ENCODE assay signal across 7 mouse cellular contexts in the genomic region with DNA sequence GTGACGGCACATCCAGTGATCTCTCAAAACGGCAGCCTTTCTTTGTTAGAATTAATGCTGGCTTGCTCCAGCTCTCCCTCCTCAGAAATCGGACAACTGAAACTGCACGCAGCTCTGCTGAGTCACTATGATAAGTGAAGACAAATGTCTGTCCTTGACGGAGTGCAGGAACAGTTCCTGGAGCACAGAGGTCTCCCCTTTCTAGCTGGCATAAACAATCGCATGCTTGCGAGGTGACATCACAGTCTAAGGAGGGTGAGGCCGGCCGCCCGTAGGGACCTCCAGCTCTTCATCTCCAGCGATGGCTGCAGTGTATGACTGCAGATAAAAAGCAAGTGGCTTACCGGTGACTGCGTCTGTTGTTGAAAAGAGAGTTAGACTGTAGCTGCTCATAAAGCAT. TPM values are rescaled to one million over a fixed set of nuclear protein-coding genes. Genes with fewer than 3 reads are reported as not detected.
DNase-seq lines count a peak whose midpoint lies in the region; ATAC-seq lines count a peak whose summit lies in the region.

No protein-coding gene starts in this region.

- H3K27me3 ChIP-seq in liver, embryonic 12.5 days (replicated peaks): no peaks in the 10 kb centered on the region
- H3K27me3 ChIP-seq in stomach, embryonic 16.5 days (ENCODE audit: control insufficient read depth, insufficient read depth, low read length): no peaks in the 10 kb centered on the region

- 51% methylated on average over 13 of the region's 13 CpGs for WGBS in liver, embryonic 12.5 days (ENCODE audit: insufficient replicate concordance)
- 20% methylated on average over 13 of the region's 13 CpGs for WGBS in stomach, embryonic 16.5 days

- H3K36me3 ChIP-seq in liver, embryonic 12.5 days: peaks cover 91% of the 10 kb centered on the region
- H3K36me3 ChIP-seq in stomach, embryonic 16.5 days (ENCODE audit: control insufficient read depth, insufficient read depth, low read length): peaks cover 39% of the 10 kb centered on the region

- H3K4me3 ChIP-seq in liver, embryonic 12.5 days: no peak overlapping the region
- H3K4me3 ChIP-seq in stomach, embryonic 16.5 days (replicated peaks; ENCODE audit: low read length): no peak overlapping the region

- 0 out of 2 replicates have a peak, but pooled peaks cover 4% of the 10 kb centered on the region for H3K9me3 ChIP-seq in liver, embryonic 12.5 days (replicated peaks)
- 0 out of 2 replicates have a peak, but pooled peaks cover 4% of the 10 kb centered on the region for H3K9me3 ChIP-seq in stomach, embryonic 16.5 days (replicated peaks; ENCODE audit: control insufficient read depth, low read length)

- intact Hi-C loops in left cerebral cortex, postnatal 14 days (cut with DNase I): no loop called here

- peak overlapping the region; percentile 16 for H3K4me2 ChIP-seq in liver, embryonic 12.5 days
- no peak overlapping the region for H3K4me2 ChIP-seq in stomach, embryonic 16.5 days (ENCODE audit: low read depth, low read length)

- peaks cover 9% of the 10 kb centered on the region for H3K4me1 ChIP-seq in liver, embryonic 12.5 days
- H3K4me1 ChIP-seq in stomach, embryonic 16.5 days (ENCODE audit: control insufficient read depth, insufficient read depth, low read length): peaks cover 4% of the 10 kb centered on the region; the same call in 1 of the 2 replicates

- peak; percentile 69; the same call in 1 of the 2 replicates for ATAC-seq in liver, embryonic 12.5 days
- ATAC-seq in stomach, embryonic 16.5 days (ENCODE audit: insufficient read depth, low FRiP score): peak; percentile 87

- peak overlapping the region; percentile 56; the same call in 1 of the 2 replicates for H3K27ac ChIP-seq in liver, embryonic 12.5 days
- H3K27ac ChIP-seq in stomach, embryonic 16.5 days (ENCODE audit: low read length): peak overlapping the region; percentile 56

- DNase-seq in NIH3T3 (ENCODE audit: low read depth): peak; percentile 88
- DNase-seq in adrenal gland, postnatal 25 days: peak; percentile 68
- DNase-seq in heart, adult 9 months (ENCODE audit: low spot score in 2 of 2): peak; percentile 78 to 88
- DNase-seq in left cerebral cortex, postnatal 14 days (ENCODE audit: low spot score in 2 of 2): no peak
- no peak for DNase-seq in frontal cortex, postnatal 14 days (ENCODE audit: low spot score in 2 of 2)

- no peak overlapping the region for H3K9ac ChIP-seq in liver, embryonic 12.5 days
- H3K9ac ChIP-seq in stomach, embryonic 16.5 days (ENCODE audit: low read length): peak overlapping the region; percentile 25; the same call in 1 of the 2 replicates

RNA-seq across cellular contexts. Expression of gene Gemin6, which starts 31.0 kb away (rescaled TPM):
- 10.4 and 11.1 TPM in 2 replicates for total RNA-seq in adrenal gland, postnatal 25 days (2021)
- polyA plus RNA-seq in liver, embryonic 12.5 days (2016; fragmentation: Nextera tagmentation; extraction: Ambion mirVana): 46.3 and 47.9 TPM in 2 replicates
- 35.6 and 36.5 TPM in 2 replicates for polyA plus RNA-seq in stomach, embryonic 16.5 days (2015; fragmentation: Nextera tagmentation; extraction: Ambion mirVana)
- 1 to 10 TPM; 4.6 to 4.9 TPM for total RNA-seq in left cerebral cortex, postnatal 14 days (2021)

RNA-seq across cellular contexts. Expression of gene Morn2, which starts 34.8 kb away (rescaled TPM):
- total RNA-seq in adrenal gland, postnatal 25 days (2021): 10.7 and 12.7 TPM in 2 replicates
- polyA plus RNA-seq in liver, embryonic 12.5 days (2016; fragmentation: Nextera tagmentation; extraction: Ambion mirVana): 11.9 and 13.3 TPM in 2 replicates
- polyA plus RNA-seq in stomach, embryonic 16.5 days (2015; fragmentation: Nextera tagmentation; extraction: Ambion mirVana): 18.5 and 20.8 TPM in 2 replicates
- total RNA-seq in left cerebral cortex, postnatal 14 days (2021): 10 to 100 TPM; 16.9 to 19.0 TPM

RNA-seq across cellular contexts. Expression of gene Dhx57, which starts 35.1 kb away (rescaled TPM):
- total RNA-seq in adrenal gland, postnatal 25 days (2021): 13.5 and 17.8 TPM in 2 replicates
- polyA plus RNA-seq in liver, embryonic 12.5 days (2016; fragmentation: Nextera tagmentation; extraction: Ambion mirVana): 6.6 and 7.1 TPM in 2 replicates
- polyA plus RNA-seq in stomach, embryonic 16.5 days (2015; fragmentation: Nextera tagmentation; extraction: Ambion mirVana): 14.5 and 15.6 TPM in 2 replicates
- total RNA-seq in left cerebral cortex, postnatal 14 days (2021): 10 to 100 TPM; 47.8 to 53.9 TPM

RNA-seq across cellular contexts. Expression of gene Ttc39d, which starts 47.9 kb away (rescaled TPM):
- 0.24 TPM in 1 of 2 replicates, not detected in the other for total RNA-seq in adrenal gland, postnatal 25 days (2021)
- polyA plus RNA-seq in liver, embryonic 12.5 days (2016; fragmentation: Nextera tagmentation; extraction: Ambion mirVana): not detected in 2 replicates
- 0.10 TPM in 1 of 2 replicates, not detected in the other for polyA plus RNA-seq in stomach, embryonic 16.5 days (2015; fragmentation: Nextera tagmentation; extraction: Ambion mirVana)
- under 1 TPM; 0.29 to 0.32 TPM for total RNA-seq in left cerebral cortex, postnatal 14 days (2021)

RNA-seq across cellular contexts. Expression of gene Srsf7, which starts 48.1 kb away (rescaled TPM):
- 119 and 126 TPM in 2 replicates for total RNA-seq in adrenal gland, postnatal 25 days (2021)
- 389 and 394 TPM in 2 replicates for polyA plus RNA-seq in liver, embryonic 12.5 days (2016; fragmentation: Nextera tagmentation; extraction: Ambion mirVana)
- 461 and 480 TPM in 2 replicates for polyA plus RNA-seq in stomach, embryonic 16.5 days (2015; fragmentation: Nextera tagmentation; extraction: Ambion mirVana)
- 100 to 1,000 TPM in 1 of 2 experiments, 10 to 100 TPM in 1; 99.9 to 110 TPM for total RNA-seq in left cerebral cortex, postnatal 14 days (2021)

Comparison
In these comparisons a context has a peak if more than half of its experiments do, and no peak if none do; other contexts are left out.
1. DNase-seq: peak in NIH3T3 (single experiment), adrenal gland, postnatal 25 days (single experiment) and heart, adult 9 months (2 of 2); none in left cerebral cortex, postnatal 14 days (0 of 2) and frontal cortex, postnatal 14 days (0 of 2).